Mouse (Mus musculus): Measurements from ENCODE around the gene Plb1.

DNA sequence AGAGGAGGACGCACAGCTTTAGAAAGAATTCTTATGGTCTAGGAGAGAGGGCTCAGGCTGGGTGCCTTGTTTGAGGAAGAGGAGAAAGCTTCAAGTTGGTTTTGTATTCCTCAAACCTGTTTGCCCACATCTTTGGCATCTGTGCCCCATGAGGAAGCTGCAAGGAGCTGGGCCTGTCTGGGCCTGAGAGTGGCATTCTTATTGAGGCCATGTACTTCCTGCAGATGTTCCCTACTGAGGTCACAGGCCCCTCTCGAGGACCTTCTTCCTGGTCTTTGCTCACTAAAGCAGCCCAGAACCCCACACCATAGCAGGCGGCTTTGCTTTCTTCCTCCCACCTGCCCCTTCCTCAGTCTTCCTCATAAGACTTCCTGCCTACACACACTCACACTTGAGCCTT is 33.4 kb upstream of the Plb1 start:
- no peak for TF ChIP-seq CTCF (IDR thresholded peaks at IDR 0.05; ENCODE audit: low read depth)
- TF ChIP-seq EP300 (IDR thresholded peaks at IDR 0.05; ENCODE audit: low read depth), result no peak

Data from liver, postnatal 0 days (tissue).